Mouse (Mus musculus): Measurements from ENCODE around the gene Eif4g3. TPM values are rescaled to one million over a fixed set of nuclear protein-coding genes. Genes with fewer than 3 reads are reported as not detected.

Gene Eif4g3
- polyA plus RNA-seq, 1 experiment from 2014 or later = 43.9 TPM

DNA sequence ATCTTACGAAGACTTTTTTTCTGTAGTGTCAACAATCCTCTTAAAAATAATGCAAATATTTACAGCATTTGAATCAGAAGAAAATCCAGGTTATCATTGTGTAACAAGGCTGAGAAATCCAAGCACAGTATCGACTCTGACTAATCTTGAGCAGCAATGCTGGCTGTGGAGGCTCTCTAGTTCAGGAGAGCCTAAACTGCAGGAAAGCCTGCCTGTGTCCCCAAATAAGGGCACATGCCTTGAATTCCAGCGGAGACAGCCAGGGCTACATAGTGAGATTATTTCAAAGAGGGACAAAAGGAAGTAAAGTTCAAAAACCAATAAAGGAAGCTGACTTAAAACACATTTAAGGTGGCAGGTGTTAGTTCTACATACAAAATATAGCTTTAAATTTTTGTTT, 168.7 kb downstream of the Eif4g3 start:
- no peak for ATAC-seq
- no peak overlapping the region for H3K27ac ChIP-seq
- H3K36me3 ChIP-seq (ENCODE audit: poor library complexity, severe bottlenecking) = peaks cover 70% of the 10 kb centered on the region
- no peaks in the 10 kb centered on the region for H3K9me3 ChIP-seq (replicated peaks)
- H3K27me3 ChIP-seq = no peaks in the 10 kb centered on the region
- H3K9ac ChIP-seq = no peak overlapping the region
- H3K4me1 ChIP-seq = peaks cover 16% of the 10 kb centered on the region
- WGBS = 82% methylated on average over 3 of the region's 3 CpGs
- no peak overlapping the region for H3K4me3 ChIP-seq
- no peak overlapping the region for H3K4me2 ChIP-seq

- no peak for ATAC-seq
- H3K9me3 ChIP-seq (replicated peaks) = no peaks in the 10 kb centered on the region
- H3K27me3 ChIP-seq = no peaks in the 10 kb centered on the region
- 23% methylated on average over 2 of the region's 2 CpGs for WGBS
- peaks cover 16% of the 10 kb centered on the region for H3K4me1 ChIP-seq
- H3K4me3 ChIP-seq = no peak overlapping the region
- peaks cover 74% of the 10 kb centered on the region for H3K36me3 ChIP-seq (ENCODE audit: poor library complexity, severe bottlenecking)
- H3K9ac ChIP-seq = no peak overlapping the region
- H3K27ac ChIP-seq = peak overlapping the region; percentile 62
- no peak overlapping the region for H3K4me2 ChIP-seq
Observed at GRCm38 (mm10) chr4:138163836-138164235, 171.0 kb downstream of the Eif4g3 start.

DNA sequence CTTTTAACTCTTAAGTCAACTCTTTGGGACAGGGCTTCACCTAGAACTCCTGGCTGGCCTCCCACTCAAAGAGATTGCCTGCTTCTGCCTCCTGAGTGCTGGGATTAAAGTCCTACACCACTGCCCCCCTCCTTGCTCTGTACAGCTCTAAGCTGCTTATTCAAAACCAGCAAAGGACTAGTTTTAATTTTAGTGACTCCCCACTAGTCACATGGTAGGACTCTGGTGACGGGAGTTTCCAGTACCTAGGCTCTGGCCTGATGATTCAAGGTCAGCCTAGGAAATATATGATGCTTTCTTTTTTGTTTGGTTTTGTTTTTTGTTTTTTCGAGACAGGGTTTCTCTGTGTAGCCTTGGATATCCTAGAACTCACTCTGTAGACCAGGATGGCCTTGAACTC, 172.0 kb downstream of the Eif4g3 start:
- Histone ChIP-seq H3K9ac (no peak overlapping the region), H3K9me3 (replicated peaks) (no peaks in the 10 kb centered on the region), H3K27ac (no peak overlapping the region), H3K4me2 (no peak overlapping the region), H3K4me1 (peaks cover 16% of the 10 kb centered on the region), H3K4me3 (no peak overlapping the region), H3K27me3 (no peaks in the 10 kb centered on the region), H3K36me3 (ENCODE audit: poor library complexity, severe bottlenecking) (peaks cover 80% of the 10 kb centered on the region)
- WGBS = 90% methylated on average over 2 of the region's 2 CpGs
- ATAC-seq = no peak

GRCm38 (mm10) chr4:138166519-138166918, 173.7 kb downstream of the Eif4g3 start:
- H3K9me3 ChIP-seq (replicated peaks) = no peaks in the 10 kb centered on the region
- no peak overlapping the region for H3K9ac ChIP-seq
- no peak overlapping the region for H3K4me3 ChIP-seq
- H3K4me2 ChIP-seq = no peak overlapping the region
- WGBS = 91% methylated on average over 10 of the region's 10 CpGs
- H3K4me1 ChIP-seq = peaks cover 16% of the 10 kb centered on the region
- ATAC-seq = no peak
- H3K27ac ChIP-seq = no peak overlapping the region
- H3K36me3 ChIP-seq (ENCODE audit: poor library complexity, severe bottlenecking) = peaks cover 83% of the 10 kb centered on the region
- no peaks in the 10 kb centered on the region for H3K27me3 ChIP-seq

- Histone ChIP-seq H3K4me2 (no peak overlapping the region), H3K4me3 (no peak overlapping the region), H3K36me3 (ENCODE audit: poor library complexity, severe bottlenecking) (peaks cover 95% of the 10 kb centered on the region), H3K27ac (no peak overlapping the region), H3K9ac (no peak overlapping the region), H3K4me1 (peaks cover 12% of the 10 kb centered on the region), H3K9me3 (replicated peaks) (no peaks in the 10 kb centered on the region), H3K27me3 (no peaks in the 10 kb centered on the region)
- no peak for ATAC-seq
- 87% methylated on average over 3 of the region's 3 CpGs for WGBS
Observed at GRCm38 (mm10) chr4:138168162-138168561, 175.3 kb downstream of the Eif4g3 start.

GRCm38 (mm10) chr4:138169420-138169819, 176.6 kb downstream of the Eif4g3 start:
- no peaks in the 10 kb centered on the region for H3K4me1 ChIP-seq
- no peak for ATAC-seq
- no peaks in the 10 kb centered on the region for H3K9me3 ChIP-seq (replicated peaks)
- no peak overlapping the region for H3K27ac ChIP-seq
- H3K27me3 ChIP-seq = no peaks in the 10 kb centered on the region
- WGBS = 96% methylated on average over 4 of the region's 4 CpGs
- H3K36me3 ChIP-seq (ENCODE audit: poor library complexity, severe bottlenecking) = peaks cover 97% of the 10 kb centered on the region
- no peak overlapping the region for H3K9ac ChIP-seq
- no peak overlapping the region for H3K4me2 ChIP-seq
- no peak overlapping the region for H3K4me3 ChIP-seq

- Histone ChIP-seq H3K4me2 (no peak overlapping the region), H3K4me3 (no peak overlapping the region), H3K9ac (no peak overlapping the region), H3K4me1 (no peaks in the 10 kb centered on the region), H3K36me3 (ENCODE audit: poor library complexity, severe bottlenecking) (peaks cover 98% of the 10 kb centered on the region), H3K27me3 (no peaks in the 10 kb centered on the region), H3K9me3 (replicated peaks) (no peaks in the 10 kb centered on the region), H3K27ac (no peak overlapping the region)
- 96% methylated on average over 4 of the region's 4 CpGs for WGBS
- no peak for ATAC-seq
Observed at GRCm38 (mm10) chr4:138172686-138173085, 179.9 kb downstream of the Eif4g3 start.

- Histone ChIP-seq H3K4me1 (no peaks in the 10 kb centered on the region), H3K36me3 (ENCODE audit: poor library complexity, severe bottlenecking) (peaks cover 95% of the 10 kb centered on the region), H3K9ac (no peak overlapping the region), H3K27me3 (no peaks in the 10 kb centered on the region), H3K27ac (no peak overlapping the region), H3K4me3 (no peak overlapping the region), H3K4me2 (no peak overlapping the region), H3K9me3 (replicated peaks) (no peaks in the 10 kb centered on the region)
- 94% methylated on average over 5 of the region's 5 CpGs for WGBS
- ATAC-seq = no peak
Observed at GRCm38 (mm10) chr4:138179391-138179790, 186.6 kb downstream of the Eif4g3 start.

- H3K27me3 ChIP-seq = no peaks in the 10 kb centered on the region
- no peaks in the 10 kb centered on the region for H3K9me3 ChIP-seq (replicated peaks)
- H3K9ac ChIP-seq = no peak overlapping the region
- H3K4me3 ChIP-seq = no peak overlapping the region
- H3K36me3 ChIP-seq (ENCODE audit: poor library complexity, severe bottlenecking) = peaks cover 94% of the 10 kb centered on the region
- no peak overlapping the region for H3K4me2 ChIP-seq
- no peak overlapping the region for H3K27ac ChIP-seq
- ATAC-seq = no peak
- no peaks in the 10 kb centered on the region for H3K4me1 ChIP-seq
- 95% methylated on average over 4 of the region's 4 CpGs for WGBS
Observed at GRCm38 (mm10) chr4:138180719-138181118, 187.9 kb downstream of the Eif4g3 start.

DNA sequence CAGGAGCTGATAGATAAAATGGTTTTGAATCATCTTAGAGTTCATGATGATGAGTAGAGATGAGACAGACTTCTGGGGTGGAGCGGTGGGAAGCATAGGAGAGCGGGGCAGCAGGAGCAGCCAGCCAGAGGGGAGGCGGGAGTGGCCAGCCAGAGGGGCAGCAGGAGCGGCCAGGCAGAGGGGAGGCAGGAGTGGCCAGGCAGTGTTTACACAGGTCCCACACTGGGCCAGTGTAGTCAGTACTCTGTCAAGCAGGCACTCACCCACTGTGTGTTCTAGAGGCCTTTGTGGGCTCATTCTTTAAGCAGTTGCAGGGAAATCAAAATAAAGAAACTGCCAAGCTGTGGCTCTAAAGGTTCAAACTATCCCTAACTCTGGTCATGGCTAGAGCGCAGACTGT, 191.2 kb downstream of the Eif4g3 start:
- peaks cover 91% of the 10 kb centered on the region for H3K36me3 ChIP-seq (ENCODE audit: poor library complexity, severe bottlenecking)
- H3K27me3 ChIP-seq = no peaks in the 10 kb centered on the region
- no peak overlapping the region for H3K27ac ChIP-seq
- H3K9me3 ChIP-seq (replicated peaks) = no peaks in the 10 kb centered on the region
- H3K4me3 ChIP-seq = no peak overlapping the region
- H3K4me1 ChIP-seq = no peaks in the 10 kb centered on the region
- 96% methylated on average over 5 of the region's 5 CpGs for WGBS
- no peak for ATAC-seq
- no peak overlapping the region for H3K4me2 ChIP-seq
- H3K9ac ChIP-seq = no peak overlapping the region

DNA sequence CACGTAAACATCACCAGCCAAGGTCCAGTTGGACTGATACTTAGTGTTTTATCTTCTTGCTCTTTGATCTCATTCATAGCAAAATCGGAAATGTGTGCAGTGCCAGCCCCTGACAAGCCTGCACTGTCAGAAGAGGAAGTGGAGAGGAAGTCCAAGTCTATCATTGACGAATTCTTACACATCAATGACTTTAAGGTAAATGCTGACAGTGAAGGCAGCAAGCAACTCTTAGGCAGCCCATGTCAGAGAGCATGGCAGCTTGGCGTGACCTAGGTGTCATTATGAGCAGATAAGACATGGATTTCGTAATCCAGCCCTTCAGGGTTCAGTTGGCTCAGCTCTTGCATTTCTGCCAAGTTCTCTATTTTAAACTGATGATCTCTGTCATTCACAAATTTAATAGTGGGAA, 191.8 kb downstream of the Eif4g3 start:
- no peak overlapping the region for H3K9ac ChIP-seq
- 89% methylated on average over 5 of the region's 5 CpGs for WGBS
- ATAC-seq = no peak
- no peaks in the 10 kb centered on the region for H3K4me1 ChIP-seq
- peaks cover 92% of the 10 kb centered on the region for H3K36me3 ChIP-seq (ENCODE audit: poor library complexity, severe bottlenecking)
- H3K4me2 ChIP-seq = no peak overlapping the region
- H3K27ac ChIP-seq = no peak overlapping the region
- no peaks in the 10 kb centered on the region for H3K27me3 ChIP-seq
- H3K4me3 ChIP-seq = no peak overlapping the region
- no peaks in the 10 kb centered on the region for H3K9me3 ChIP-seq (replicated peaks)

GRCm38 (mm10) chr4:138185961-138186360, 193.1 kb downstream of the Eif4g3 start:
- H3K4me1 ChIP-seq = no peaks in the 10 kb centered on the region
- no peak overlapping the region for H3K9ac ChIP-seq
- H3K27me3 ChIP-seq = no peaks in the 10 kb centered on the region
- no peak overlapping the region for H3K4me3 ChIP-seq
- ATAC-seq = no peak
- H3K9me3 ChIP-seq (replicated peaks) = no peaks in the 10 kb centered on the region
- no peak overlapping the region for H3K27ac ChIP-seq
- H3K4me2 ChIP-seq = no peak overlapping the region
- peaks cover 91% of the 10 kb centered on the region for H3K36me3 ChIP-seq (ENCODE audit: poor library complexity, severe bottlenecking)
- 89% methylated on average over 7 of the region's 7 CpGs for WGBS

- ATAC-seq = no peak
- H3K4me1 ChIP-seq = no peaks in the 10 kb centered on the region
- H3K4me2 ChIP-seq = no peak overlapping the region
- WGBS = 89% methylated on average over 7 of the region's 7 CpGs
- peaks cover 92% of the 10 kb centered on the region for H3K36me3 ChIP-seq (ENCODE audit: poor library complexity, severe bottlenecking)
- H3K27ac ChIP-seq = no peak overlapping the region
- no peaks in the 10 kb centered on the region for H3K27me3 ChIP-seq
- H3K9me3 ChIP-seq (replicated peaks) = no peaks in the 10 kb centered on the region
- H3K4me3 ChIP-seq = no peak overlapping the region
- H3K9ac ChIP-seq = no peak overlapping the region
Observed at GRCm38 (mm10) chr4:138187995-138188394, 195.2 kb downstream of the Eif4g3 start.

Data from forebrain, embryonic 13.5 days (tissue).